Mouse (Mus musculus): Measurements from ENCODE around the gene Olfr521. TPM values are rescaled to one million over a fixed set of nuclear protein-coding genes. Genes with fewer than 3 reads are reported as not detected.
"Not testable (repeated sequence)": the region's sequence is repeated elsewhere in the genome, so short reads cannot be mapped to it uniquely, and the experiment has no call there.

Olfr521 gene
- polyA plus RNA-seq, 1 experiment from 2014 or later: not detected

- WGBS: 83% methylated on average over 7 of the region's 7 CpGs
- no peak for ATAC-seq (ENCODE audit: low FRiP score)
- H3K27ac ChIP-seq: no peak overlapping the region
- no peak overlapping the region for H3K4me2 ChIP-seq (replicated peaks)
- DNase-seq (ENCODE audit: low spot score): no peak
- H3K27me3 ChIP-seq (ENCODE audit: control insufficient read depth, insufficient read depth, low read length): no peaks in the 10 kb centered on the region
- H3K36me3 ChIP-seq (replicated peaks; ENCODE audit: control insufficient read depth, insufficient read depth): no peaks in the 10 kb centered on the region
- H3K4me3 ChIP-seq (replicated peaks; ENCODE audit: low read length): no peak overlapping the region
- peaks cover 19% of the 10 kb centered on the region for H3K4me1 ChIP-seq (replicated peaks; ENCODE audit: control insufficient read depth, insufficient read depth, low read length)
- H3K9ac ChIP-seq: no peak overlapping the region
- H3K9me3 ChIP-seq (ENCODE audit: control insufficient read depth, low read length): no peaks in the 10 kb centered on the region
These were observed 35.8 kb downstream of the Olfr521 start for GRCm38 (mm10) chr7:99799118-99799517.

GRCm38 (mm10) chr7:99803535-99803934, 40.2 kb downstream of the Olfr521 start:
- DNase-seq (ENCODE audit: low spot score): no peak

GRCm38 (mm10) chr7:99804033-99804432, 40.7 kb downstream of the Olfr521 start:
- H3K9me3 ChIP-seq (ENCODE audit: control insufficient read depth, low read length); H3K9ac ChIP-seq; ATAC-seq (ENCODE audit: low FRiP score); DNase-seq (ENCODE audit: low spot score); H3K4me3 ChIP-seq (replicated peaks; ENCODE audit: low read length); H3K4me2 ChIP-seq (replicated peaks); H3K27me3 ChIP-seq (ENCODE audit: control insufficient read depth, insufficient read depth, low read length); H3K27ac ChIP-seq; H3K4me1 ChIP-seq (replicated peaks; ENCODE audit: control insufficient read depth, insufficient read depth, low read length); H3K36me3 ChIP-seq (replicated peaks; ENCODE audit: control insufficient read depth, insufficient read depth): not testable (repeated sequence)
- 86% methylated on average over 3 of the region's 3 CpGs for WGBS

More at GRCm38 (mm10) chr7:99803535-99803934, 40.2 kb downstream of the Olfr521 start:
- Histone ChIP-seq H3K36me3 (replicated peaks; ENCODE audit: control insufficient read depth, insufficient read depth) (no peaks in the 10 kb centered on the region), H3K4me2 (replicated peaks) (no peak overlapping the region), H3K4me3 (replicated peaks; ENCODE audit: low read length) (no peak overlapping the region), H3K27me3 (ENCODE audit: control insufficient read depth, insufficient read depth, low read length) (no peaks in the 10 kb centered on the region), H3K27ac (no peak overlapping the region), H3K9me3 (ENCODE audit: control insufficient read depth, low read length) (no peaks in the 10 kb centered on the region), H3K4me1 (replicated peaks; ENCODE audit: control insufficient read depth, insufficient read depth, low read length) (no peaks in the 10 kb centered on the region), H3K9ac (no peak overlapping the region)
- no peak for ATAC-seq (ENCODE audit: low FRiP score)
- WGBS: 76% methylated on average over 8 of the region's 8 CpGs

GRCm38 (mm10) chr7:99805340-99805739, 42.0 kb downstream of the Olfr521 start:
- Histone ChIP-seq H3K9ac (no peak overlapping the region), H3K4me2 (replicated peaks) (no peak overlapping the region), H3K4me1 (replicated peaks; ENCODE audit: control insufficient read depth, insufficient read depth, low read length) (no peaks in the 10 kb centered on the region), H3K27ac (no peak overlapping the region), H3K9me3 (ENCODE audit: control insufficient read depth, low read length) (no peaks in the 10 kb centered on the region), H3K4me3 (replicated peaks; ENCODE audit: low read length) (no peak overlapping the region), H3K36me3 (replicated peaks; ENCODE audit: control insufficient read depth, insufficient read depth) (no peaks in the 10 kb centered on the region), H3K27me3 (ENCODE audit: control insufficient read depth, insufficient read depth, low read length) (no peaks in the 10 kb centered on the region)
- WGBS: 88% methylated on average over 1 of the region's 1 CpGs
- ATAC-seq (ENCODE audit: low FRiP score) (no peak), DNase-seq (ENCODE audit: low spot score) (no peak)

- not testable (repeated sequence) for H3K9me3 ChIP-seq (ENCODE audit: control insufficient read depth, low read length); H3K36me3 ChIP-seq (replicated peaks; ENCODE audit: control insufficient read depth, insufficient read depth); H3K4me3 ChIP-seq (replicated peaks; ENCODE audit: low read length); H3K27ac ChIP-seq; DNase-seq (ENCODE audit: low spot score); H3K9ac ChIP-seq; ATAC-seq (ENCODE audit: low FRiP score); H3K27me3 ChIP-seq (ENCODE audit: control insufficient read depth, insufficient read depth, low read length); H3K4me1 ChIP-seq (replicated peaks; ENCODE audit: control insufficient read depth, insufficient read depth, low read length); H3K4me2 ChIP-seq (replicated peaks)
- WGBS: 89% methylated on average over 7 of the region's 7 CpGs
These were observed 43.7 kb downstream of the Olfr521 start for GRCm38 (mm10) chr7:99807043-99807442.

GRCm38 (mm10) chr7:99810814-99811213, 47.5 kb downstream of the Olfr521 start:
- H3K4me2 ChIP-seq (replicated peaks): no peak overlapping the region
- no peak for DNase-seq (ENCODE audit: low spot score)
- no peaks in the 10 kb centered on the region for H3K27me3 ChIP-seq (ENCODE audit: control insufficient read depth, insufficient read depth, low read length)
- WGBS: 96% methylated on average over 2 of the region's 2 CpGs
- H3K9ac ChIP-seq: no peak overlapping the region
- no peaks in the 10 kb centered on the region for H3K9me3 ChIP-seq (ENCODE audit: control insufficient read depth, low read length)
- no peak for ATAC-seq (ENCODE audit: low FRiP score)
- no peaks in the 10 kb centered on the region; the same call in 1 of the 2 replicates for H3K36me3 ChIP-seq (replicated peaks; ENCODE audit: control insufficient read depth, insufficient read depth)
- no peak overlapping the region for H3K27ac ChIP-seq
- no peaks in the 10 kb centered on the region for H3K4me1 ChIP-seq (replicated peaks; ENCODE audit: control insufficient read depth, insufficient read depth, low read length)
- H3K4me3 ChIP-seq (replicated peaks; ENCODE audit: low read length): no peak overlapping the region

GRCm38 (mm10) chr7:99811661-99812060, 48.4 kb downstream of the Olfr521 start:
- Histone ChIP-seq H3K27me3 (ENCODE audit: control insufficient read depth, insufficient read depth, low read length) (no peaks in the 10 kb centered on the region), H3K36me3 (replicated peaks; ENCODE audit: control insufficient read depth, insufficient read depth) (no peaks in the 10 kb centered on the region; the same call in 1 of the 2 replicates), H3K4me1 (replicated peaks; ENCODE audit: control insufficient read depth, insufficient read depth, low read length) (no peaks in the 10 kb centered on the region), H3K9me3 (ENCODE audit: control insufficient read depth, low read length) (no peaks in the 10 kb centered on the region), H3K27ac (no peak overlapping the region), H3K4me2 (replicated peaks) (no peak overlapping the region), H3K9ac (no peak overlapping the region), H3K4me3 (replicated peaks; ENCODE audit: low read length) (no peak overlapping the region)
- WGBS: 94% methylated on average over 4 of the region's 4 CpGs
- ATAC-seq (ENCODE audit: low FRiP score): no peak
- DNase-seq (ENCODE audit: low spot score): no peak

GRCm38 (mm10) chr7:99813394-99813793, 50.1 kb downstream of the Olfr521 start:
- Histone ChIP-seq H3K27me3 (ENCODE audit: control insufficient read depth, insufficient read depth, low read length) (no peaks in the 10 kb centered on the region), H3K9me3 (ENCODE audit: control insufficient read depth, low read length) (no peaks in the 10 kb centered on the region), H3K27ac (no peak overlapping the region), H3K4me3 (replicated peaks; ENCODE audit: low read length) (no peak overlapping the region), H3K36me3 (replicated peaks; ENCODE audit: control insufficient read depth, insufficient read depth) (no peaks in the 10 kb centered on the region; the same call in 1 of the 2 replicates), H3K9ac (no peak overlapping the region), H3K4me1 (replicated peaks; ENCODE audit: control insufficient read depth, insufficient read depth, low read length) (no peaks in the 10 kb centered on the region), H3K4me2 (replicated peaks) (no peak overlapping the region)
- WGBS: 89% methylated on average over 11 of the region's 11 CpGs
- DNase-seq (ENCODE audit: low spot score): no peak
- no peak for ATAC-seq (ENCODE audit: low FRiP score)

- not testable (repeated sequence) for H3K36me3 ChIP-seq (replicated peaks; ENCODE audit: control insufficient read depth, insufficient read depth); H3K4me1 ChIP-seq (replicated peaks; ENCODE audit: control insufficient read depth, insufficient read depth, low read length); ATAC-seq (ENCODE audit: low FRiP score); H3K9ac ChIP-seq; H3K27me3 ChIP-seq (ENCODE audit: control insufficient read depth, insufficient read depth, low read length); H3K9me3 ChIP-seq (ENCODE audit: control insufficient read depth, low read length); DNase-seq (ENCODE audit: low spot score); H3K4me2 ChIP-seq (replicated peaks); H3K27ac ChIP-seq; H3K4me3 ChIP-seq (replicated peaks; ENCODE audit: low read length)
- 21% methylated on average over 9 of the region's 9 CpGs for WGBS
These were observed 54.9 kb downstream of the Olfr521 start for GRCm38 (mm10) chr7:99818181-99818725.

Measured in hindbrain, embryonic 14.5 days (tissue).